Mouse (Mus musculus): ENCODE measurements around the gene Lag3. TPM values are rescaled to one million over a fixed set of nuclear protein-coding genes. Genes with fewer than 3 reads are reported as not detected.

The Lag3 gene
- polyA plus RNA-seq, 1 experiment from 2014 or later = 1.9 TPM

Other genes with a start within 250 kb of the Lag3 start
- 37.5 and 37.9 TPM in 2 replicates for gene Lpcat3, start 248.7 kb downstream of the Lag3 start, polyA plus RNA-seq (2016; fragmentation: Nextera tagmentation; extraction: Ambion mirVana)
- gene Emg1, start 199.5 kb downstream of the Lag3 start, polyA plus RNA-seq (2016; fragmentation: Nextera tagmentation; extraction: Ambion mirVana) = 161 and 170 TPM in 2 replicates
- gene Phb2, start 199.4 kb downstream of the Lag3 start, polyA plus RNA-seq (2016; fragmentation: Nextera tagmentation; extraction: Ambion mirVana) = 308 and 315 TPM in 2 replicates
- gene Ptpn6, start 173.0 kb downstream of the Lag3 start, polyA plus RNA-seq (2016; fragmentation: Nextera tagmentation; extraction: Ambion mirVana) = 5.2 and 5.6 TPM in 2 replicates
- gene Grcc10, start 170.3 kb downstream of the Lag3 start, polyA plus RNA-seq (2016; fragmentation: Nextera tagmentation; extraction: Ambion mirVana) = 523 and 554 TPM in 2 replicates
- not detected in 2 replicates for gene Gm45234, start 155.7 kb downstream of the Lag3 start, polyA plus RNA-seq (2016; fragmentation: Nextera tagmentation; extraction: Ambion mirVana)
- gene Atn1, start 155.2 kb downstream of the Lag3 start, polyA plus RNA-seq (2016; fragmentation: Nextera tagmentation; extraction: Ambion mirVana) = 15.6 and 18.0 TPM in 2 replicates
- gene Eno2, start 142.0 kb downstream of the Lag3 start, polyA plus RNA-seq (2016; fragmentation: Nextera tagmentation; extraction: Ambion mirVana) = 9.0 and 9.4 TPM in 2 replicates
- 2.3 and 4.6 TPM in 2 replicates for gene Lrrc23, start 132.0 kb downstream of the Lag3 start, polyA plus RNA-seq (2016; fragmentation: Nextera tagmentation; extraction: Ambion mirVana)
- gene Spsb2, start 103.0 kb downstream of the Lag3 start, polyA plus RNA-seq (2016; fragmentation: Nextera tagmentation; extraction: Ambion mirVana) = 8.1 and 8.6 TPM in 2 replicates
- gene Tpi1, start 97.4 kb downstream of the Lag3 start, polyA plus RNA-seq (2016; fragmentation: Nextera tagmentation; extraction: Ambion mirVana) = 423 and 428 TPM in 2 replicates
- 213 and 214 TPM in 2 replicates for gene Usp5, start 82.2 kb downstream of the Lag3 start, polyA plus RNA-seq (2016; fragmentation: Nextera tagmentation; extraction: Ambion mirVana)
- 168 and 169 TPM in 2 replicates for gene Cdca3, start 82.2 kb downstream of the Lag3 start, polyA plus RNA-seq (2016; fragmentation: Nextera tagmentation; extraction: Ambion mirVana)
- gene Gnb3, start 71.4 kb downstream of the Lag3 start, polyA plus RNA-seq (2016; fragmentation: Nextera tagmentation; extraction: Ambion mirVana) = 5.5 TPM in 2 replicates
- gene P3h3, start 54.0 kb downstream of the Lag3 start, polyA plus RNA-seq (2016; fragmentation: Nextera tagmentation; extraction: Ambion mirVana) = 21.4 and 25.6 TPM in 2 replicates
- 11.8 and 11.9 TPM in 2 replicates for gene Gpr162, start 47.7 kb downstream of the Lag3 start, polyA plus RNA-seq (2016; fragmentation: Nextera tagmentation; extraction: Ambion mirVana)
- 0.20 TPM in 1 of 2 replicates, not detected in the other for gene Cd4, start 23.5 kb downstream of the Lag3 start, polyA plus RNA-seq (2016; fragmentation: Nextera tagmentation; extraction: Ambion mirVana)
- 525 and 672 TPM in 2 replicates for gene Ptms, start 8.4 kb upstream of the Lag3 start, polyA plus RNA-seq (2016; fragmentation: Nextera tagmentation; extraction: Ambion mirVana)
- gene Mlf2, start 19.7 kb upstream of the Lag3 start, polyA plus RNA-seq (2016; fragmentation: Nextera tagmentation; extraction: Ambion mirVana) = 452 and 459 TPM in 2 replicates
- gene Cops7a, start 53.8 kb upstream of the Lag3 start, polyA plus RNA-seq (2016; fragmentation: Nextera tagmentation; extraction: Ambion mirVana) = 100 and 105 TPM in 2 replicates
- 6.7 and 7.7 TPM in 2 replicates for gene Pianp, start 85.0 kb upstream of the Lag3 start, polyA plus RNA-seq (2016; fragmentation: Nextera tagmentation; extraction: Ambion mirVana)
- 18.0 and 20.6 TPM in 2 replicates for gene Zfp384, start 97.4 kb upstream of the Lag3 start, polyA plus RNA-seq (2016; fragmentation: Nextera tagmentation; extraction: Ambion mirVana)
- 163 and 171 TPM in 2 replicates for gene Ing4, start 128.1 kb upstream of the Lag3 start, polyA plus RNA-seq (2016; fragmentation: Nextera tagmentation; extraction: Ambion mirVana)
- 18.0 and 18.9 TPM in 2 replicates for gene Acrbp, start 138.0 kb upstream of the Lag3 start, polyA plus RNA-seq (2016; fragmentation: Nextera tagmentation; extraction: Ambion mirVana)
- 0.16 and 0.26 TPM in 2 replicates for gene Lpar5, start 156.2 kb upstream of the Lag3 start, polyA plus RNA-seq (2016; fragmentation: Nextera tagmentation; extraction: Ambion mirVana)
- 127 and 132 TPM in 2 replicates for gene Chd4, start 184.3 kb upstream of the Lag3 start, polyA plus RNA-seq (2016; fragmentation: Nextera tagmentation; extraction: Ambion mirVana)
- 54.1 and 56.4 TPM in 2 replicates for gene Nop2, start 220.2 kb upstream of the Lag3 start, polyA plus RNA-seq (2016; fragmentation: Nextera tagmentation; extraction: Ambion mirVana)
- gene Iffo1, start 233.5 kb upstream of the Lag3 start, polyA plus RNA-seq (2016; fragmentation: Nextera tagmentation; extraction: Ambion mirVana) = 18.7 and 18.8 TPM in 2 replicates